Mouse (Mus musculus): Measurements from ENCODE around the gene Copa. TPM values are rescaled to one million over a fixed set of nuclear protein-coding genes. Genes with fewer than 3 reads are reported as not detected.

Gene Copa
- polyA plus RNA-seq, 1 experiment from 2014 or later, result 99.1 TPM

- Histone ChIP-seq H3K27me3 (replicated peaks; ENCODE audit: insufficient read depth, low read length) (no peaks in the 10 kb centered on the region), H3K36me3 (ENCODE audit: insufficient read depth, low read length) (peaks cover 23% of the 10 kb centered on the region), H3K4me2 (replicated peaks; ENCODE audit: low read depth, low read length) (no peak overlapping the region), H3K4me1 (ENCODE audit: insufficient read depth, low read depth, low read length) (peaks cover 11% of the 10 kb centered on the region; the same call in 1 of the 2 replicates), H3K9me3 (ENCODE audit: low read length) (no peaks in the 10 kb centered on the region), H3K4me3 (ENCODE audit: low read depth, low read length) (no peak overlapping the region), H3K27ac (ENCODE audit: low read length) (no peak overlapping the region), H3K9ac (replicated peaks; ENCODE audit: low read depth) (no peak overlapping the region)
- ATAC-seq (no peak), DNase-seq (ENCODE audit: low spot score) (peak; percentile 71)
- TF ChIP-seq EP300 (IDR thresholded peaks at IDR 0.05) (no peak), CTCF (IDR thresholded peaks at IDR 0.05) (peak; percentile 54)
- 54% methylated on average over 2 of the region's 2 CpGs for WGBS
Observed at GRCm38 (mm10) chr1:172129108-172129507, 46.8 kb downstream of the Copa start.

GRCm38 (mm10) chr1:172129780-172130179 is 47.5 kb downstream of the Copa start:
- Histone ChIP-seq H3K9me3 (ENCODE audit: low read length) (no peaks in the 10 kb centered on the region), H3K36me3 (ENCODE audit: insufficient read depth, low read length) (peaks cover 30% of the 10 kb centered on the region), H3K27me3 (replicated peaks; ENCODE audit: insufficient read depth, low read length) (no peaks in the 10 kb centered on the region), H3K27ac (ENCODE audit: low read length) (no peak overlapping the region), H3K4me3 (ENCODE audit: low read depth, low read length) (no peak overlapping the region), H3K9ac (replicated peaks; ENCODE audit: low read depth) (no peak overlapping the region), H3K4me1 (ENCODE audit: insufficient read depth, low read depth, low read length) (peaks cover 11% of the 10 kb centered on the region; the same call in 1 of the 2 replicates), H3K4me2 (replicated peaks; ENCODE audit: low read depth, low read length) (no peak overlapping the region)
- TF ChIP-seq EP300 (IDR thresholded peaks at IDR 0.05) (no peak), CTCF (IDR thresholded peaks at IDR 0.05) (no peak)
- ATAC-seq (no peak), DNase-seq (ENCODE audit: low spot score) (no peak)
- WGBS, result 85% methylated on average over 5 of the region's 5 CpGs

GRCm38 (mm10) chr1:172132319-172132718 is 50.0 kb downstream of the Copa start:
- Histone ChIP-seq H3K4me2 (replicated peaks; ENCODE audit: low read depth, low read length) (no peak overlapping the region), H3K27ac (ENCODE audit: low read length) (no peak overlapping the region), H3K4me3 (ENCODE audit: low read depth, low read length) (no peak overlapping the region), H3K9me3 (ENCODE audit: low read length) (no peaks in the 10 kb centered on the region), H3K4me1 (ENCODE audit: insufficient read depth, low read depth, low read length) (peaks cover 5% of the 10 kb centered on the region; the same call in 1 of the 2 replicates), H3K9ac (replicated peaks; ENCODE audit: low read depth) (no peak overlapping the region), H3K27me3 (replicated peaks; ENCODE audit: insufficient read depth, low read length) (no peaks in the 10 kb centered on the region), H3K36me3 (ENCODE audit: insufficient read depth, low read length) (peaks cover 39% of the 10 kb centered on the region)
- DNase-seq (ENCODE audit: low spot score) (no peak), ATAC-seq (no peak)
- TF ChIP-seq EP300 (IDR thresholded peaks at IDR 0.05) (no peak), CTCF (IDR thresholded peaks at IDR 0.05) (no peak)
- 86% methylated on average over 7 of the region's 7 CpGs for WGBS

GRCm38 (mm10) chr1:172133535-172133934 is 51.2 kb downstream of the Copa start:
- TF ChIP-seq CTCF (IDR thresholded peaks at IDR 0.05) (no peak), EP300 (IDR thresholded peaks at IDR 0.05) (no peak)
- DNase-seq (ENCODE audit: low spot score), result peak; percentile 6
- 70% methylated on average over 7 of the region's 7 CpGs for WGBS
- Histone ChIP-seq H3K4me1 (ENCODE audit: insufficient read depth, low read depth, low read length) (no peaks in the 10 kb centered on the region), H3K4me3 (ENCODE audit: low read depth, low read length) (no peak overlapping the region), H3K9me3 (ENCODE audit: low read length) (no peaks in the 10 kb centered on the region), H3K27me3 (replicated peaks; ENCODE audit: insufficient read depth, low read length) (no peaks in the 10 kb centered on the region), H3K9ac (replicated peaks; ENCODE audit: low read depth) (no peak overlapping the region), H3K36me3 (ENCODE audit: insufficient read depth, low read length) (peaks cover 39% of the 10 kb centered on the region), H3K27ac (ENCODE audit: low read length) (0 out of 2 replicates have a peak overlapping the region, but pooled peaks have one; percentile 9), H3K4me2 (replicated peaks; ENCODE audit: low read depth, low read length) (no peak overlapping the region)
- peak; percentile 48 for ATAC-seq

GRCm38 (mm10) chr1:172134072-172134471 is 51.7 kb downstream of the Copa start:
- WGBS, result 86% methylated on average over 4 of the region's 4 CpGs
- H3K9ac ChIP-seq (replicated peaks; ENCODE audit: low read depth), result no peak overlapping the region
- H3K4me2 ChIP-seq (replicated peaks; ENCODE audit: low read depth, low read length), result no peak overlapping the region
- no peaks in the 10 kb centered on the region for H3K4me1 ChIP-seq (ENCODE audit: insufficient read depth, low read depth, low read length)
- DNase-seq (ENCODE audit: low spot score) (no peak), ATAC-seq (no peak)
- peaks cover 39% of the 10 kb centered on the region for H3K36me3 ChIP-seq (ENCODE audit: insufficient read depth, low read length)
- no peaks in the 10 kb centered on the region for H3K9me3 ChIP-seq (ENCODE audit: low read length)
- no peak overlapping the region for H3K27ac ChIP-seq (ENCODE audit: low read length)
- TF ChIP-seq EP300 (IDR thresholded peaks at IDR 0.05) (no peak), CTCF (IDR thresholded peaks at IDR 0.05) (no peak)
- H3K4me3 ChIP-seq (ENCODE audit: low read depth, low read length), result no peak overlapping the region
- H3K27me3 ChIP-seq (replicated peaks; ENCODE audit: insufficient read depth, low read length), result no peaks in the 10 kb centered on the region

DNA sequence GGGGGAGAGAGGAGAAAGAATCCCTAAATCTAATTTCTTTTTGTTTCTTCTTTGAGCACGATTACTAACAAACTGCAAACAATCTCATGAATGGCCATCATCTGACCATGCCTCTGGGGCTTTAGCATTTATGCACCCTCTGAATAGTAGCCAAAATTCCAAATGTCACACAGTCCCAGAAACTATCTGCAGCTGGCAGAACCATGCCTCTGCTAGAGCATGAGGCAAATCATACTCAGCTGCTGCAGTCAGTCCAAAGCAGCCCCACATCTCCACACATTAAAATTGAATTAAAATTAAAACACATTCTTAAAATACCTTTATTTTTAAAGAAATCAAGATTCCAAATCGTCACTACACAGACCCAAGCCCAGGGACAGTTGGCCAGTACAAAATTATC is 57.8 kb downstream of the Copa start:
- Histone ChIP-seq H3K4me3 (ENCODE audit: low read depth, low read length) (no peak overlapping the region), H3K27me3 (replicated peaks; ENCODE audit: insufficient read depth, low read length) (no peaks in the 10 kb centered on the region), H3K27ac (ENCODE audit: low read length) (no peak overlapping the region), H3K9me3 (ENCODE audit: low read length) (no peaks in the 10 kb centered on the region), H3K4me2 (replicated peaks; ENCODE audit: low read depth, low read length) (no peak overlapping the region), H3K9ac (replicated peaks; ENCODE audit: low read depth) (no peak overlapping the region), H3K36me3 (ENCODE audit: insufficient read depth, low read length) (peaks cover 6% of the 10 kb centered on the region; the same call in 1 of the 2 replicates), H3K4me1 (ENCODE audit: insufficient read depth, low read depth, low read length) (no peaks in the 10 kb centered on the region)
- no peak for DNase-seq (ENCODE audit: low spot score)
- TF ChIP-seq EP300 (IDR thresholded peaks at IDR 0.05) (no peak), CTCF (IDR thresholded peaks at IDR 0.05) (no peak)
- no peak for ATAC-seq
- 76% methylated on average over 2 of the region's 2 CpGs for WGBS

DNA sequence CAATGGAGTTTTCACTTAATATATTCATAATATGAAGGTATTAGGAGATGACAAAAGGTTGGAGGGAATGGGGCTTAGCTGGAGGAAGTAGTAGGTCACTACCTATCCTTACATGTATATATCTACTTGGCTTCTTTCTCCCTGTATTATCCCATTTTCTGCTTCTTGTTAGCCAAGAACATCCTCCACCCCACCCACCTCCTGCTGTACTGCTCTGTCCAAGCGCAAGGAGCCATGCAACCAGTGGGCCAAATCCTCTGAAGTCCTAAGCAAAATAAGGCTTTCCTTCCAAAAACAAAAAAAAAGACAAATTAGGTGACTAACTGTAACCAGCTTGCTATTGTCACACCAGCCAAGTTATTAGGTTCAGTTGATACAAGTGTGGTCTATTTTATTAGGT is 58.5 kb downstream of the Copa start:
- H3K9me3 ChIP-seq (ENCODE audit: low read length), result no peaks in the 10 kb centered on the region
- no peak for TF ChIP-seq CTCF (IDR thresholded peaks at IDR 0.05)
- TF ChIP-seq EP300 (IDR thresholded peaks at IDR 0.05), result no peak
- 84% methylated on average over 1 of the region's 1 CpGs for whole genome bisulfite sequencing
- no peaks in the 10 kb centered on the region for H3K27me3 ChIP-seq (replicated peaks; ENCODE audit: insufficient read depth, low read length)
- no peaks in the 10 kb centered on the region for H3K4me1 ChIP-seq (ENCODE audit: insufficient read depth, low read depth, low read length)
- H3K4me2 ChIP-seq (replicated peaks; ENCODE audit: low read depth, low read length), result no peak overlapping the region
- no peak for ATAC-seq
- no peak overlapping the region for H3K4me3 ChIP-seq (ENCODE audit: low read depth, low read length)
- no peak overlapping the region for H3K27ac ChIP-seq (ENCODE audit: low read length)
- DNase-seq (ENCODE audit: low spot score), result no peak
- H3K9ac ChIP-seq (replicated peaks; ENCODE audit: low read depth), result no peak overlapping the region
- peaks cover 1% of the 10 kb centered on the region; the same call in 1 of the 2 replicates for H3K36me3 ChIP-seq (ENCODE audit: insufficient read depth, low read length)

All from lung, postnatal 0 days (tissue).